Mouse (Mus musculus) cerebellum, adult 18-20 months (tissue): Measurements from ENCODE around the gene Gm20388.

Experiments used
- DNase-seq, 2 experiments: peaks; one replicate each; pipeline ENCODE4 v3.0.0; 2021

Gm20388 gene

DNA sequence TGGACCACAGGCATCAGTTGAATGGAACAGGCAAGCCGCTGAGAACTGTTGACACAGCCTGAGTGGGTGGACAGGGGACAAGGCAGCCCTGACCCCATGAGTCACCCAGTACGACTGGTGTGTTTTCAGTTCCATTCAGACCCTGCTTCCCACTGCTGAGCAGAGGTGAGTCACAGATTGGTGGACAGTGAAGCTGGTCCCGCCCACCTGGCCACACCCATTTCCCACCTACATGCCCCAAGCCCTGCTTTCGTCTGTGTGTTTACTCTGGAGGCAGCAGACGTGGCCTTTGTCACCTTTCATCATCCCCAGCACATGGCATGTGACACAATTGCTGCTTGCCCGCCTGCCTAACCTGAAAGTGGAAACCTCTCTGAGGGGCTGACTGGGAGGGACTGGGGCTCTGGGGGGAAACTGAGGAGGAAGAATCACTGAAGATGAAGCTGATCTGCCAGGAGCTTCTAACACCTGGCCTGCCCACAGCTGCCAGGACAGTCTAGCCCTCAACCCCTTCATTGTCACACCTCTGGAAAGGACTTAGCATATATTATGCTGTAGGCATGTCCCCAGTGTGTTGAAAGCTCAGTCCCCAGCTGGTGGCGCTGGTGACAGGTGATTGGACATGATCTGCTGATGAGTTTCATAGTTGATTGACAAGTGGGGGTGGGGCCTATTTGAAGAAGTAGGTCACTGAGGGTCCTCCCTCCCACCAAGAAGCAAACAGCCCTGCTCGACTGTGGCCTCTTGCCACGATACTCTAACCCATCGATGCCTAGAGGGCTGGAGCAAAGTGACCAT, 2263.7 kb downstream of the Gm20388 start:
- DNase-seq = no peak

DNA sequence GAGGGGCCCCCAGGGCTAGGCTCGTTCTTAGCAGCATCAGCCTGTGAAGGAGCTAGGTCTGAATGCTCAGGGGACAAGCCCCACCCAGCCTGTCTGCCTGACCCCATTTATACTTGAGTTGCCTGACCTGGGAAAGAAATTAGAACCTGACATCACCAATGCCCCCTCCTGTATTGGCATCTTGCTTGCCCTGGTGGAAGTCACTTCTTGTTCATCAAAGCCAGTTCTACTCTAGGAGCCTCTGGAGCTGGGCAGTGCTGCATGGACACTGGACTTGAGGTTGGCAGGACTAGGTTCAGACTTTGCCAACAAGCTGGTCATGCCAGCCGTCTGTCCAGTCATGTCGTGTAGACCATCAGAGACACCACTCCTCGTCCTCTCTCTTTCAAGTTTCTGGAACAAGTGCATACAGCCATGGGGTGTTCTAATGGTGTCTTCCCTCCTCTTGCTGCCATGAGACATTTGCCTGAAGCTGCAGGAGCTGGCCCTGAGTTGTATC, 2267.8 kb downstream of the Gm20388 start:
- peak; percentile 22 to 28 for DNase-seq

GRCm38 (mm10) chr8:122179354-122179753, 2268.7 kb downstream of the Gm20388 start:
- DNase-seq = no peak

GRCm38 (mm10) chr8:122180116-122180515, 2269.5 kb downstream of the Gm20388 start:
- no peak for DNase-seq

GRCm38 (mm10) chr8:122181414-122181813, 2270.8 kb downstream of the Gm20388 start:
- DNase-seq = peak; percentile 61 to 64

- DNase-seq = peak in 1 of 2 experiments; percentile 35
These were observed 2271.3 kb downstream of the Gm20388 start for GRCm38 (mm10) chr8:122181991-122182390.

GRCm38 (mm10) chr8:122186363-122186974, 2275.8 kb downstream of the Gm20388 start:
- DNase-seq = no peak

- no peak for DNase-seq
These were observed 2276.6 kb downstream of the Gm20388 start for GRCm38 (mm10) chr8:122187271-122187670.

DNA sequence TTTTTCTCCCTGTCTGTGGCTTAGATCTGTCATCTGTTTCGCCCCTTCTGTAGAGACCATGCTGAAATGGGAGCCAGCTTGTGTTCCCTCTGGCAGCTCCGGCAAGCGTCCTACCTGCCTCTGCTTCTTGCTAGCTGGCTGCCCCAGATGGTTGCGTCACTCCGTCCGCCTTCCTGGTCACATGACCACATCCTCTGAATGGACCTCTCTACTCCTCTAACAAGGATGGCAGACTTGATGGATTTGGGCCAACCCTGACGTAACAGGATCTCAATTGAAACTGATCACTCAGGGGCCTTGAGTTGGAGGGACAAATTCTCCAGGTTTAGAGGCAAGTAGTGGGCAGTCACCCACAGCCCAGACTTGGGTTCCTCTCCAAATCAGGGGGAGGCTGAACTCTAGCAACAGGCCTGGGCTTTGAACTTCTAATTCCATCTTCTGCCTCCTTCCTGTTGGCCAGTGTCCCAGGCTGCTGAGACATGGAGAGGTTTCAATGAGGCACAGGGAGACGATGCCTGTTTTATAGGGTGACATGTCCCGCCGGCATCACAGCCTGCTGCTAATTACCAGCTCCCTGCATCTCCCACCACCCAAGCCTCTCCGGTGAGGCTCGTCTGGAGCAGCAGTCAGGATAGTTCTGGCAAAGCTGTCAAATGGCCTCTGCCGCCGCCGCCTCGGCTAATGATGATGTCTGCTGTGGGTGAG, 2279.9 kb downstream of the Gm20388 start:
- DNase-seq = no peak

DNA sequence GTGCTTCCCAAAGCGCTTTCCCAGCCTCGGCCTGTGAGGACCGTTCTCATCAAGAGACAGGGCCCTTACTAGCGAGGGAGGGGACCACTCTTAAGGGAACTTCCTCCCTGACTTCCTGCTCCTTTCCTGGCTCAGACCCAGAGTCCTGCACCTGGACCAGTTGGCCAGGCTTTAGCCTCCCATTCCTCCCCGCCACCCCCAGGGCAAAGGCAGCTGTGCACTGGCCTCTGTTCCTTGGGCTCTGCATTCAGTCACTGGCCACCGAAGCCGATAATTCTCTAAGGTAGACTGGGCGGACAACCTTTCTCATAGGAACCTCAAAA, 2280.4 kb downstream of the Gm20388 start:
- DNase-seq = no peak

DNA sequence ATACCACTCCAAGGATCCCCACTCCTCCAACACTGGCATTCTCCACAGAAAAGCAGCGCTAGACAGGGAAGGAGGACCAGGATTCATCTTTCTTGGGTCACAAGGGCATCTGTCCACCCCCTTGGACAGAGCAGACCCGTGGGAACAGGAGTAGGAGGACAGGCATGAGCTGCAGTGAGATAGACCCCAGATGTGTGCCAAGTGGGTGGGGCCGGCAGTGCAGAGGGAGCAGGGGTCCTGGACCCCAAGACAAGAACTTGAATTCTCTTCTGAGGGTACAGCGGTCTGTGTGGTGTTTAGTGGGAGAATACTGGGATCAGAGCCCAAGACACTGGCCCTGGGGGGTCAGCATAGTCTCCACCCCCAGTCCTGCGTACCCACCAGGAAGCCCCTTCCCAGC, 2282.1 kb downstream of the Gm20388 start:
- DNase-seq = no peak

- DNase-seq = no peak
These were observed 2282.9 kb downstream of the Gm20388 start for GRCm38 (mm10) chr8:122193521-122193920.

- DNase-seq = no peak
These were observed 2283.8 kb downstream of the Gm20388 start for GRCm38 (mm10) chr8:122194396-122194795.

GRCm38 (mm10) chr8:122197342-122197741, 2286.7 kb downstream of the Gm20388 start:
- no peak for DNase-seq

DNA sequence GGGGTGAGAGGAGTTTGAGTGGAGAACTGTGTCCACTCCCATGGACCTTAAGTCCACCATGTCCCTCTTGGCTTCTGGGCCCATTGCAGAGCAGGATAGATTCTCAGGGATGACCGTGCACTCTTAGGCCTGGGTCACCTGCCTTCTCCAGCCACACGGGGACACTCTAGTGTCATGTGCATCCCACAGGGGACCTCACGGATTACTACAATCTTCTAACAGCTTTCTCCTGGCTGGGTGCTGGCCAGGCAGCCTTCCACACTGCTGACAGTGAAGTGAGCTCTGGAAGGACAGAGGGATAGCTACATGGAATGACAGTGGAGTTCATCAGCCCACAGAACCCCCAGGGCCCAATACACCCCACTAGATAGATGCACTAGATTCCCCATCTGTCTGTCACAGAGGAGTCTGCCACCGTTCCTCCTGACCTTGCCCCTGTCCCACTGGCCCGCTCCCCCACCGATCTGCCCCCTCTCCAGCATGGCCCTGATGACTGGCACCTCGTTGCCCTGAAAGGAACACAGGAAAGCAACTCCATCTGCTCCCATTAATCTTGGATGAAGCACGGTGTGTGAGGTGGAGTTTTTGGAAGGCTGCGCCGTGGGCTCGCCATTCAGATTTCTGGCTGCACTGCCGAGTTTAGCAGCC, 2287.9 kb downstream of the Gm20388 start:
- DNase-seq = peak; percentile 59 to 60

- peak; percentile 23 to 53 for DNase-seq
These were observed 2288.6 kb downstream of the Gm20388 start for GRCm38 (mm10) chr8:122199191-122199590.

DNA sequence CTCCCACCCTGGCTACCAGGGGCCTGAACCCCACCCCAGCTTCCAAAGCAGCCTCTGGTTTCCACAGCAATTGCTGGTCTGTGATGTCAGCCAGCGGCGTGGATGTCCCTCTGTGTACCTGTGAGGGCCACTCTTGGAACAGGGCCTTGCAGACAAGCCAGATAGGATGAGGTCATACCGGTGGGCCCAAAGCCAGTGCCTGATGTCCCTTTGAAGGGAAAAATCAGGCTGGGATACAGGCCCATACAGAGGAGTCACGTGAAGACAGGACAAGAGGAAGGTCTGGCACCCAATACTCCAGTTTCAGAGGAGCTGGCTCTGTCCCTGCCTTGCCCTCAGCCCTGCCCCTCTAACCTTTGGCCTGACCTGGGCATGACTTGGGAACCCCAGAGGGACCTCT, 2289.2 kb downstream of the Gm20388 start:
- DNase-seq = peak; percentile 84 to 88

- DNase-seq = no peak
These were observed 2300.9 kb downstream of the Gm20388 start for GRCm38 (mm10) chr8:122211591-122211990.

GRCm38 (mm10) chr8:122215630-122216029, 2305.0 kb downstream of the Gm20388 start:
- DNase-seq = no peak

DNA sequence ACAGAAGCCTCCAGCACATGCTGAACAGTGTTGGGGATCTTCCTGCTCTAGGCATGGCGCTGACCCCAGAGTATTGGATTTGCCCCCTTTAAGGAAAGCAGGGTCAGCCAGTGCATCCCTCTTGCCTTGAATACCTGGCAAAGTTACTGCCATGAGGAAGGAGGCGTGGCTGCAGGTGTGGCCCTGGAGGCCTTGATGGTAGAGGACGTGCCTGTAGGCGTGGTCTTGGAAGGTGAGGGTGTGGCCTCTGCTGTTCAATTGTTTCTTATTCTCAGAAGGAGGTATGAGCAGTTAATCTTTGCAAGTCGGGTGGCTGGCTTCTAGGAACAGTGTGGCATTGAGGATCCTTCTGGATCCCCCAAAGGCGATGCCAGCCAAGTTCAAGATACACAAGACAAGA, 2305.8 kb downstream of the Gm20388 start:
- no peak for DNase-seq

DNA sequence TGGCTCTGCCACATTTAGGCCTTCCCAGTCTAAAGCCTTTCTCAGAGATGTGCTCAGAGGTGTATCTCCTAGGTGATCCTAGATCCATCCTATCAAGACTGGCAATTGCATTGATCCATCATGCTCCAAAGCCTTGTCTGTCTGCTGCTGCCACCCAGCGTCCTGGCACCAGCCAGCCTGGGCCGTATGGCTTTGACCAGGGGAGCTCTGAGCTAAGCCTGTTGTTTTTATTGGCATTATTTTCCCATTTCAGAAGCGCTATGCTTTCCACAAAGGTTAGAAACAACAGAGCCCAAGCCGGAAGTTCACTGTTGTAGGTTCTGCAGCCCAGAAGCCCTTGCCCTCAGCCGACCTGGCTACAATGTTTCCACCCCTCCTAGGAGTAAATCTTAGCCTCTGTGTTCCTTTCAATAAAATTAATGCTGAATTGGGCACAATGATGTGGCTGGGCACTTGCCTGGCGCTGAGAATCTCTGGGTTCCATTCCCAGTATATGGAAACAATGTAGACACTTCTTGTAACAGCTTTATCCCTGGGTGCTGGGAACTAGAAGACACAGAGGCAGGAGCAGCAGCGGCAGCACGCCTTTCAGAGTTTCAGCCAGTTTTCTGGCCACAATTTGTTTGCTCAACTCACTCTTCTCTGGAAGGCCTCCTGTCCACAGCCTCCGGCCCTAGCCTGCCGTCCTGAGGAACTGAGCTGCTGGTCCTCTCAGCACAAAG, 2307.0 kb downstream of the Gm20388 start:
- DNase-seq = no peak

GRCm38 (mm10) chr8:122223976-122224649, 2313.5 kb downstream of the Gm20388 start:
- DNase-seq = no peak
